Mouse (Mus musculus) intestine, embryonic 16.5 days (tissue): ENCODE measurements around the gene Aacs. TPM values are rescaled to one million over a fixed set of nuclear protein-coding genes. Genes with fewer than 3 reads are reported as not detected.

Experiments
- ATAC-seq: fragments of 200-750 bp; cut with Nextera tagmentation; 2 replicates; pipeline ENCODE4 v1.8.0; 2017; ENCODE audit warnings: moderate TSS enrichment, moderate library complexity
- H3K27ac ChIP-seq: fragments of 300-500 bp; sonication (generic); 2 replicates; pipeline ENCODE4 v1.5.1; 2014; ENCODE audit warnings: mild to moderate bottlenecking, low read length
- H3K27me3 ChIP-seq: fragments of 300-500 bp; sonication (generic); replicated peaks from 2 replicates; pipeline ENCODE4 v1.6.1; 2014; ENCODE audit warnings: low read length, control low read depth, mixed read lengths; ENCODE audit not compliant: control insufficient read depth, insufficient read depth
- H3K36me3 ChIP-seq: fragments of 300-500 bp; sonication (generic); 2 replicates; pipeline ENCODE4 v1.6.1; 2014; ENCODE audit warnings: low read length, control low read depth; ENCODE audit not compliant: control insufficient read depth, insufficient read depth
- H3K4me1 ChIP-seq: fragments of 300-500 bp; sonication (generic); 2 replicates; pipeline ENCODE4 v1.6.1; 2014; ENCODE audit warnings: low read length, control low read depth, mixed read lengths; ENCODE audit not compliant: control insufficient read depth, insufficient read depth
- H3K4me2 ChIP-seq: fragments of 300-500 bp; sonication (generic); 2 replicates; pipeline ENCODE4 v1.6.1; 2014; ENCODE audit warnings: low read depth, low read length, control low read depth
- H3K4me3 ChIP-seq: fragments of 300-500 bp; sonication (generic); 2 replicates; pipeline ENCODE4 v1.5.1; 2014; ENCODE audit warnings: mild to moderate bottlenecking, low read length
- H3K9ac ChIP-seq: fragments of 300-500 bp; sonication (generic); 2 replicates; pipeline ENCODE4 v1.6.1; 2014; ENCODE audit warnings: low read depth, low read length
- H3K9me3 ChIP-seq: fragments of 300-500 bp; sonication (generic); 2 replicates; pipeline ENCODE4 v1.6.1; 2016; ENCODE audit warnings: low read length, control low read depth; ENCODE audit not compliant: control insufficient read depth
- WGBS: fragments of 180-500 bp; shearing (Covaris S2); extraction: QIAGEN DNeasy Blood & Tissue Kit; methylation state at CpG from one replicate; pipeline ENCODE4 v1.1.7; 2014; 5-methylcytosine and 5-hydroxymethylcytosine counted together
- microRNA-seq: library from miRNA; unstranded; fragments of <30 nt; microRNA quantifications from one replicate; pipeline ENCODE4, GENCODE M21; 2016
- polyA plus RNA-seq: library from polyadenylated mRNA; unstranded; fragments of >200 nt; fragmentation: Nextera tagmentation; extraction: Ambion mirVana; gene quantifications from 2 replicates; pipeline ENCODE4 v1.2.1, GENCODE M21; 2015

The Aacs gene
- polyA plus RNA-seq, 1 experiment from 2014 or later: 83.5 TPM

- no peaks in the 10 kb centered on the region for H3K36me3 ChIP-seq
- no peaks in the 10 kb centered on the region for H3K4me1 ChIP-seq
- ATAC-seq: no peak
- no peak overlapping the region for H3K27ac ChIP-seq
- WGBS: 46% methylated on average over 6 of the region's 6 CpGs
- no peak overlapping the region for H3K9ac ChIP-seq
- no peak overlapping the region for H3K4me3 ChIP-seq
- no peaks in the 10 kb centered on the region for H3K27me3 ChIP-seq
- no peaks in the 10 kb centered on the region for H3K9me3 ChIP-seq
- H3K4me2 ChIP-seq: no peak overlapping the region
These were observed 87.9 kb downstream of the Aacs start for GRCm38 (mm10) chr5:125563492-125563891.

GRCm38 (mm10) chr5:125565725-125566124 lies 90.1 kb downstream of the Aacs start:
- Histone ChIP-seq H3K4me3 (no peak overlapping the region), H3K27ac (no peak overlapping the region), H3K4me2 (no peak overlapping the region), H3K9me3 (no peaks in the 10 kb centered on the region), H3K4me1 (no peaks in the 10 kb centered on the region), H3K36me3 (no peaks in the 10 kb centered on the region), H3K9ac (no peak overlapping the region), H3K27me3 (no peaks in the 10 kb centered on the region)
- no peak for ATAC-seq
- WGBS: 71% methylated on average over 11 of the region's 11 CpGs

Small RNA genes within 50 kb of the gene (microRNA-seq; reads per million reads assigned to microRNA genes)
- not detected for gene Gm27551

Other genes starting within 250 kb of the Aacs start
- gene Scarb1, start 134.7 kb upstream of the Aacs start, polyA plus RNA-seq: 59.9 and 73.1 TPM in 2 replicates
- 0.18 and 0.24 TPM in 2 replicates for gene Gm10382, start 86.5 kb upstream of the Aacs start, polyA plus RNA-seq
- 897 and 920 TPM in 2 replicates for gene Ubc, start 85.6 kb upstream of the Aacs start, polyA plus RNA-seq
- gene Dhx37, start 41.7 kb upstream of the Aacs start, polyA plus RNA-seq: 8.3 and 10.2 TPM in 2 replicates
- 58.2 and 58.3 TPM in 2 replicates for gene Bri3bp, start 34.2 kb upstream of the Aacs start, polyA plus RNA-seq
- gene Tmem132b, start 56.0 kb downstream of the Aacs start, polyA plus RNA-seq: 0.11 and 0.16 TPM in 2 replicates